Mouse (Mus musculus) midbrain, embryonic 15.5 days (tissue): ENCODE data around the gene Pfkfb4. TPM values are rescaled to one million over a fixed set of nuclear protein-coding genes. Genes with fewer than 3 reads are reported as not detected.

Experiments used
- ATAC-seq: fragments of 200-750 bp; cut with Nextera tagmentation; replicated peaks from 2 replicates; pipeline ENCODE4 v1.8.0; 2017; ENCODE audit warnings: moderate TSS enrichment
- H3K27ac ChIP-seq: fragments of 300-500 bp; sonication (generic); 2 replicates; pipeline ENCODE4 v1.5.1; 2015; ENCODE audit warnings: mild to moderate bottlenecking, inconsistent platforms
- H3K27me3 ChIP-seq: fragments of 300-500 bp; sonication (generic); replicated peaks from 2 replicates; pipeline ENCODE4 v1.6.1; 2015; ENCODE audit warnings: inconsistent platforms
- H3K36me3 ChIP-seq: fragments of 300-500 bp; sonication (generic); replicated peaks from 2 replicates; pipeline ENCODE4 v1.6.1; 2015; ENCODE audit warnings: inconsistent platforms
- H3K4me1 ChIP-seq: fragments of 300-500 bp; sonication (generic); 2 replicates; pipeline ENCODE4 v1.6.1; 2015; ENCODE audit warnings: inconsistent platforms
- H3K4me2 ChIP-seq: fragments of 300-500 bp; sonication (generic); 2 replicates; pipeline ENCODE4 v1.6.1; 2015; ENCODE audit warnings: inconsistent platforms, mild to moderate bottlenecking, moderate library complexity
- H3K4me3 ChIP-seq: fragments of 300-500 bp; sonication (generic); 2 replicates; pipeline ENCODE4 v1.5.1; 2015; ENCODE audit warnings: mild to moderate bottlenecking, inconsistent platforms
- H3K9ac ChIP-seq: fragments of 300-500 bp; sonication (generic); 2 replicates; pipeline ENCODE4 v1.6.1; 2015; ENCODE audit warnings: mild to moderate bottlenecking, inconsistent platforms
- H3K9me3 ChIP-seq: fragments of 300-500 bp; sonication (generic); 2 replicates; pipeline ENCODE4 v1.6.1; 2016; ENCODE audit warnings: inconsistent platforms
- WGBS: fragments of 180-500 bp; shearing (Covaris S2); methylation state at CpG from one replicate; pipeline ENCODE4 v1.1.7; 2015; ENCODE audit warnings: mixed read lengths; 5-methylcytosine and 5-hydroxymethylcytosine counted together
- polyA plus RNA-seq: library from polyadenylated mRNA; unstranded; fragments of >200 nt; fragmentation: Nextera tagmentation; extraction: Ambion mirVana; gene quantifications from 2 replicates; pipeline ENCODE4 v1.2.1, GENCODE M21; 2015

Gene Pfkfb4
- polyA plus RNA-seq, 1 experiment from 2014 or later: 36.7 TPM

GRCm38 (mm10) chr9:109040906-109041305 lies 49.3 kb downstream of the Pfkfb4 start:
- no peak for ATAC-seq
- H3K27me3 ChIP-seq: no peaks in the 10 kb centered on the region
- H3K36me3 ChIP-seq: no peaks in the 10 kb centered on the region
- 80% methylated on average over 6 of the region's 6 CpGs for WGBS
- H3K4me1 ChIP-seq: peaks cover 9% of the 10 kb centered on the region; the same call in 1 of the 2 replicates
- no peak overlapping the region for H3K4me3 ChIP-seq
- H3K27ac ChIP-seq: no peak overlapping the region
- no peak overlapping the region for H3K4me2 ChIP-seq
- H3K9ac ChIP-seq: no peak overlapping the region
- H3K9me3 ChIP-seq: no peaks in the 10 kb centered on the region

DNA sequence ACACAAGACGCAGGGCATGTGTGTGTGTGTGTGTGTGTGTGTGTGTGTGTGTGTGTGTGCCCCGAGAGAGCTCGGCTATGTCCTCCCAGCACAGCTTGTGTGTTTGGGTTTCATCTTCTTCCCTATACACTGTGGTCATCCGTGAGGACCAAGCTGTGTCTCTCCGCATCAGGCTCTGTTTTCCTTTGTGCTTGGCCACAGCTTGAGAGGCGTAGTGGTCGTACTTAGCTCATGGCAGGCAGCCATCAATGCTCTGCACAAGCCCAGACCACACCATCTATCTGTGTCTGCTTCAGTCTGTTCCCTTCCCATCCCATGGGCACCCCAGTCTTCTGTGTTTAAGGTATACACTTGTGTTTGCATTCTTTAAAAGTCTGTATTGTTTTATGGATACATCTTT lies 49.8 kb downstream of the Pfkfb4 start:
- no peak overlapping the region for H3K4me3 ChIP-seq
- no peak overlapping the region for H3K9ac ChIP-seq
- no peaks in the 10 kb centered on the region for H3K9me3 ChIP-seq
- H3K4me1 ChIP-seq: peaks cover 9% of the 10 kb centered on the region; the same call in 1 of the 2 replicates
- no peaks in the 10 kb centered on the region for H3K36me3 ChIP-seq
- WGBS: 75% methylated on average over 7 of the region's 7 CpGs
- no peak overlapping the region for H3K4me2 ChIP-seq
- ATAC-seq: no peak
- no peak overlapping the region for H3K27ac ChIP-seq
- no peaks in the 10 kb centered on the region for H3K27me3 ChIP-seq

GRCm38 (mm10) chr9:109046306-109046705 lies 54.7 kb downstream of the Pfkfb4 start:
- no peak overlapping the region for H3K9ac ChIP-seq
- WGBS: 29% methylated on average over 5 of the region's 5 CpGs

GRCm38 (mm10) chr9:109049316-109049715 lies 57.7 kb downstream of the Pfkfb4 start:
- Histone ChIP-seq H3K27me3 (no peaks in the 10 kb centered on the region), H3K9ac (no peak overlapping the region)
- 83% methylated on average over 7 of the region's 7 CpGs for WGBS

More at GRCm38 (mm10) chr9:109046306-109046705, 54.7 kb downstream of the Pfkfb4 start:
- no peaks in the 10 kb centered on the region for H3K27me3 ChIP-seq
- no peak overlapping the region for H3K27ac ChIP-seq
- no peaks in the 10 kb centered on the region for H3K4me1 ChIP-seq
- no peak for ATAC-seq
- no peaks in the 10 kb centered on the region for H3K9me3 ChIP-seq
- H3K36me3 ChIP-seq: no peaks in the 10 kb centered on the region
- no peak overlapping the region for H3K4me2 ChIP-seq
- no peak overlapping the region for H3K4me3 ChIP-seq

DNA sequence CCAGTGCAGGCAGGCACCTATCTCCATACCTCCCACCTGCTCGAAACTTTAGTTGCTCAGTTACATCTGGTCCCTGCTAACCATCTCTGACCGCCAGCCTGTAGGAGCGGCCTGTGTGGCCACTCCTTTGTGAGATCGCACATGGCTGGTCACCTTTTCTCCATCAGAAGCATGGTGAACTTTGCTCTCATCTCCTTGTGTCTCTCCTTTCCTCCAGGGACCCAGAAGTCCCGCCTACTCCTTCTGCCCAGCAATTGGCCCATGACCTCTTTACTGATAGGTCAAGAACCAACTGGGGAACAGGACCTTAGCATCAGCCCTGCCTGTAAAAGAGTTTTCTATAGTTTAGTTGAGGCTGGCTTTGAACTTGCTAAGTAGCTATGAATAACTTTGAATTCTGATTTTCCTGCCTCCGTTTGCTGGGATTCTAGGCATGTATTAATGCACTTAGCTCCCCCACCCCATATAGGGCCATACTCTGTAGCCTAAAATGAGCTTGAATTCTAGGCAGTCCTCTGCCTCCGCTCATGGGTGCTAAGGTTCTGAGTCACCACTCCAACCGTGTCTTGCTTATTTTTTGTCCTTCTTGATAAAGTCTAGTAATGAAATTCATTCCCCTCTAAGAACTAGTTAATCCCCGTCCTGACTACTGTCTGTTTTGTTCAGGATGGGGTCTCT lies 58.6 kb downstream of the Pfkfb4 start:
- Histone ChIP-seq H3K4me2 (no peak overlapping the region), H3K27ac (no peak overlapping the region), H3K9ac (no peak overlapping the region), H3K27me3 (no peaks in the 10 kb centered on the region), H3K4me3 (no peak overlapping the region), H3K9me3 (no peaks in the 10 kb centered on the region), H3K36me3 (no peaks in the 10 kb centered on the region), H3K4me1 (peaks cover 5% of the 10 kb centered on the region; the same call in 1 of the 2 replicates)
- ATAC-seq: no peak
- 81% methylated on average over 9 of the region's 9 CpGs for WGBS

More at GRCm38 (mm10) chr9:109049316-109049715, 57.7 kb downstream of the Pfkfb4 start:
- peaks cover under 1% of the 10 kb centered on the region; the same call in 1 of the 2 replicates for H3K4me1 ChIP-seq
- H3K9me3 ChIP-seq: no peaks in the 10 kb centered on the region
- no peak overlapping the region for H3K4me3 ChIP-seq
- H3K4me2 ChIP-seq: no peak overlapping the region
- no peaks in the 10 kb centered on the region for H3K36me3 ChIP-seq
- ATAC-seq: no peak
- no peak overlapping the region for H3K27ac ChIP-seq

- no peak for ATAC-seq
- Histone ChIP-seq H3K9me3 (no peaks in the 10 kb centered on the region), H3K4me3 (no peak overlapping the region), H3K9ac (no peak overlapping the region), H3K4me1 (peaks cover 10% of the 10 kb centered on the region; the same call in 1 of the 2 replicates), H3K27ac (no peak overlapping the region), H3K27me3 (no peaks in the 10 kb centered on the region), H3K4me2 (no peak overlapping the region), H3K36me3 (no peaks in the 10 kb centered on the region)
- 85% methylated on average over 3 of the region's 3 CpGs for WGBS
Measured at GRCm38 (mm10) chr9:109050674-109050997, 59.1 kb downstream of the Pfkfb4 start.

DNA sequence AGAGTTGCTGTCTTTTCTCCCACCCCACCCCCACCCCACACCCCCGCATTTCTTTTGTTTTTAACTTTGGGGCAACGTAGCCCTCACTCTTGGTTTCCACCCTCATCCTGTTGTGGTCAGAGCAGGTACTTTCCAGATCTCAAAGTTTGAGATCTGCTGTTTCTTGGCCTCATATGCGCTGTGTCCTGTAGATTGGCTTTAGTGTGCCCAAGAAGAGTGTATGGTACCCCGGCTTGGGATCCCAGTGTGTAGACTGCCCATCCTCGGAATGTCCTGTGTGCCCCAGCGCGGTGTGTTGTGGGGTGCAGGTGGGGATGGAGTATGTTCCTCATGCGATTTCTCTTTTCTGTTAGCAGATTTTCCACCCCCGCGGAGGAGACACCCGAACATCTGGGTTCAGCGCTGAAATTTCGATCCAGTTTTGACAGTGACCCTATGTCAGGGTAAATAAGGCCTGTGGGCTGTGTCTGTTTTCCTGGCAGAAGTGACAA lies 59.5 kb downstream of the Pfkfb4 start:
- no peaks in the 10 kb centered on the region for H3K36me3 ChIP-seq
- H3K27ac ChIP-seq: no peak overlapping the region
- peaks cover 11% of the 10 kb centered on the region; the same call in 1 of the 2 replicates for H3K4me1 ChIP-seq
- no peak overlapping the region for H3K9ac ChIP-seq
- H3K4me2 ChIP-seq: no peak overlapping the region
- 91% methylated on average over 13 of the region's 13 CpGs for WGBS
- H3K27me3 ChIP-seq: no peaks in the 10 kb centered on the region
- H3K9me3 ChIP-seq: no peaks in the 10 kb centered on the region
- H3K4me3 ChIP-seq: no peak overlapping the region
- no peak for ATAC-seq

GRCm38 (mm10) chr9:109051651-109052489 lies 60.3 kb downstream of the Pfkfb4 start:
- Histone ChIP-seq H3K36me3 (no peaks in the 10 kb centered on the region), H3K9ac (no peak overlapping the region), H3K4me2 (no peak overlapping the region), H3K27ac (no peak overlapping the region), H3K4me1 (peaks cover 11% of the 10 kb centered on the region; the same call in 1 of the 2 replicates), H3K4me3 (no peak overlapping the region), H3K9me3 (no peaks in the 10 kb centered on the region), H3K27me3 (no peaks in the 10 kb centered on the region)
- no peak for ATAC-seq
- WGBS: 90% methylated on average over 10 of the region's 10 CpGs

DNA sequence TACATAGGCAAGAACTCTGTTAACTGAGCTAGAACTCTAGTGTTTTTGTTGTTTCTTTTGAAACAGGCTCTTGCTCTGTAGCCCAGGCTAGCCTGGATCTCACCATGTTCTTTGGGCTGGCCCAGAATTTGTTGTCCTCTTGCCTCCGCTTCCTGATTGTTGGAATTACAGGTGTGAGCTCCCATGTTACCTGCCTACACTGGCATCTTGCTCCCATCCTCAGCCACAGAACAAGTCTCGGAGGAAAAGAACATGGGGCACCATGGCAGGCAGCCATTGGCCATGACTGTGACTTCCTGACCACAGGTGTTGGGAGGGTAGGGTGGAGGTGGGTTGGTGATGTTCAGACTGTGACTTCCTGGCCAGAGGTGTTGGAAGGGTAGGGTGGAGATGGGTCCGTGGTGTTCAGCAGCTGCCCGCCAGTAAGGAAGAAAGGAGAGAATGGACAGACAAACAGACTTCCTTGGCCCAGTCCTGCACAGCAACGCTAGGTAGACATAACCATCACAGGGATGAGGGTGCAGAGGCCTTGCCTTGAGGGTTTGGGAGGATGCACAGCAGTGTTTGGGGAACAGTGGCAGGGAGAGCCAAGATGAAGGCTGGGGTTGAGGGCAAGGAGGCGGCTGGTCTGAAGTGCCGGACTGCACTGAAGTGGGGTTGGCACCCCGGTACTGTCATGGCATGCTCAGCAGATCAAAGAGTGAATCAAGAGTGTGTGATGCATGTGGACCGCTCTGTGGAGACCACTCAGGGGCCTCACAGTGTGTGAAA lies 61.1 kb downstream of the Pfkfb4 start:
- no peak for ATAC-seq
- Histone ChIP-seq H3K27me3 (no peaks in the 10 kb centered on the region), H3K9me3 (no peaks in the 10 kb centered on the region), H3K4me2 (no peak overlapping the region), H3K9ac (no peak overlapping the region), H3K36me3 (peaks cover 3% of the 10 kb centered on the region; the same call in 1 of the 2 replicates), H3K27ac (no peak overlapping the region), H3K4me1 (peaks cover 11% of the 10 kb centered on the region; the same call in 1 of the 2 replicates), H3K4me3 (no peak overlapping the region)
- WGBS: 87% methylated on average over 9 of the region's 9 CpGs

GRCm38 (mm10) chr9:109053366-109053765 lies 61.8 kb downstream of the Pfkfb4 start:
- Histone ChIP-seq H3K27me3 (no peaks in the 10 kb centered on the region), H3K9me3 (no peaks in the 10 kb centered on the region), H3K27ac (no peak overlapping the region), H3K9ac (no peak overlapping the region), H3K4me3 (no peak overlapping the region), H3K4me2 (no peak overlapping the region), H3K36me3 (peaks cover 10% of the 10 kb centered on the region; the same call in 1 of the 2 replicates), H3K4me1 (peaks cover 11% of the 10 kb centered on the region)
- WGBS: 77% methylated on average over 3 of the region's 3 CpGs
- ATAC-seq: no peak

DNA sequence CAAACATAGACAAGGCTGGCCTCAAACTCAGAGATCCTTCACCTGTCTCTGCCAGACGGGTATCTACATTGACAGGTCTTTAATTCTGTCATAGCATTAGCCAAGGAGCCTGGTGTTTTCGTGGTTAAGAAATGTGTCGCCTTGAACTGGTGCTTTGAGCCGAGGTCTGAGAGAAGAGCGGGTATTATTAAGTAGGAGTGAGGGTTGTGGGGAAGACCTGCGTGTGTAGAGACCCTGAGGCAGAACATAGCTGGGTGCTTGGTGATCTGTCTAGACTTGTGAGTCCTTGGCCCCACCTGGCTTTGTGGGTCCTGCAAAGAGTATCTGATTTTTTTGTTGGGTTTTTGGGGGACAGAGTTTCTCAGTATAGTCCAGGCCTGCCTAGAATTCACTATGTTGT lies 62.3 kb downstream of the Pfkfb4 start:
- Histone ChIP-seq H3K27me3 (no peaks in the 10 kb centered on the region), H3K9me3 (no peaks in the 10 kb centered on the region), H3K4me2 (no peak overlapping the region), H3K9ac (no peak overlapping the region), H3K36me3 (peaks cover 11% of the 10 kb centered on the region; the same call in 1 of the 2 replicates), H3K4me1 (peaks cover 16% of the 10 kb centered on the region), H3K27ac (no peak overlapping the region), H3K4me3 (no peak overlapping the region)
- WGBS: 81% methylated on average over 6 of the region's 6 CpGs
- no peak for ATAC-seq

GRCm38 (mm10) chr9:109054712-109055111 lies 63.1 kb downstream of the Pfkfb4 start:
- WGBS: 7% methylated on average over 7 of the region's 7 CpGs
- Histone ChIP-seq H3K36me3 (peaks cover 11% of the 10 kb centered on the region; the same call in 1 of the 2 replicates), H3K27ac (peak overlapping the region; percentile 64), H3K9me3 (no peaks in the 10 kb centered on the region), H3K4me3 (peak overlapping the region; percentile 35), H3K9ac (peak overlapping the region; percentile 38; the same call in 1 of the 2 replicates), H3K27me3 (no peaks in the 10 kb centered on the region), H3K4me2 (peak overlapping the region; percentile 43), H3K4me1 (peaks cover 23% of the 10 kb centered on the region)
- ATAC-seq: peak; percentile 80
